Mouse (Mus musculus) left cerebral cortex, postnatal 14 days (tissue): ENCODE data around the gene Polg2. TPM values are rescaled to one million over a fixed set of nuclear protein-coding genes. Genes with fewer than 3 reads are reported as not detected.
"Not testable (repeated sequence)": the region's sequence is repeated elsewhere in the genome, so short reads cannot be mapped to it uniquely, and the experiment has no call there.

Experiments
- DNase-seq, 2 experiments: peaks; one replicate each; pipeline ENCODE4 v3.0.0; 2021 to 2022; ENCODE audit warnings: low spot score in 2 of 2, mixed read lengths in 1 of 2
- intact Hi-C: fragments of 180-260 bp; cut with DNase I; formaldehyde crosslinking; loops from one replicate; pipeline ENCODE4 v1.15.1; 2025
- total RNA-seq, 2 experiments: library from RNA; stranded (reverse); gene quantifications; 2 replicates each; pipeline ENCODE4 v1.2.3; 2021

The Polg2 gene
- total RNA-seq, 2 experiments from 2014 or later: 3.6 to 4.3 TPM

GRCm38 (mm10) chr11:106795679-106796078, 16.3 kb upstream of the Polg2 start:
- no peak for DNase-seq
- intact Hi-C loops: no loop called here

GRCm38 (mm10) chr11:106793846-106794245, 14.5 kb upstream of the Polg2 start:
- intact Hi-C loops: no loop called here
- no peak for DNase-seq

- intact Hi-C loops: loop anchor here (10.0 kb wide), 1 partner anchor 535 kb away; the partner anchor contains the start of genes Ftsj3 and Psmc5
- DNase-seq: no peak
These were observed 10.3 kb upstream of the Polg2 start for GRCm38 (mm10) chr11:106789649-106790048.

GRCm38 (mm10) chr11:106788775-106789459, 9.6 kb upstream of the Polg2 start, which contains the start of the genes Ddx5 and Cep95:
TSS of gene Ddx5 (minus strand) at chr11:106789185.
TSS of gene Cep95 (plus strand) at chr11:106789252.
- DNase-seq: peak; percentile 95 to 98
- intact Hi-C loops: loop anchor here (10.0 kb wide), 1 partner anchor 534 kb away; the partner anchor contains the start of genes Ftsj3 and Psmc5

- intact Hi-C loops: loop anchor here (10.0 kb wide), 1 partner anchor 533 kb away; the partner anchor contains the start of genes Ftsj3 and Psmc5
- peak; percentile 98 to 99 for DNase-seq
These were observed 8.9 kb upstream of the Polg2 start for GRCm38 (mm10) chr11:106788026-106788774.

- peak; percentile 88 to 91 for DNase-seq
- intact Hi-C loops: loop anchor here (10.0 kb wide), 1 partner anchor 533 kb away; the partner anchor contains the start of genes Ftsj3 and Psmc5
These were observed 8.0 kb upstream of the Polg2 start for GRCm38 (mm10) chr11:106787131-106788025.

- no peak for DNase-seq
- intact Hi-C loops: loop anchor here (10.0 kb wide), 1 partner anchor 530 kb away; the partner anchor contains the start of genes Ftsj3 and Psmc5
These were observed 5.7 kb upstream of the Polg2 start for GRCm38 (mm10) chr11:106785043-106785442.

- no peak for DNase-seq
- intact Hi-C loops: loop anchor here (10.0 kb wide), 1 partner anchor 530 kb away; the partner anchor contains the start of genes Ftsj3 and Psmc5
These were observed 5.1 kb upstream of the Polg2 start for GRCm38 (mm10) chr11:106784476-106784875.

GRCm38 (mm10) chr11:106782841-106783764, 3.8 kb upstream of the Polg2 start:
- intact Hi-C loops: loop anchor here (10.0 kb wide), 1 partner anchor 528 kb away; the partner anchor contains the start of genes Ftsj3 and Psmc5
- DNase-seq: no peak

GRCm38 (mm10) chr11:106782271-106782670, 2.9 kb upstream of the Polg2 start:
- not testable (repeated sequence) for DNase-seq
- intact Hi-C loops: loop anchor here (10.0 kb wide), 1 partner anchor 527 kb away; the partner anchor contains the start of genes Ftsj3 and Psmc5

- intact Hi-C loops: loop anchor here (10.0 kb wide), 1 partner anchor 526 kb away; the partner anchor contains the start of genes Ftsj3 and Psmc5
- no peak for DNase-seq
These were observed 1.4 kb upstream of the Polg2 start for GRCm38 (mm10) chr11:106780590-106781220.

- no peak for DNase-seq
- intact Hi-C loops: loop anchor here (10.0 kb wide), 1 partner anchor 525 kb away; the partner anchor contains the start of genes Ftsj3 and Psmc5
These were observed 720 bp upstream of the Polg2 start for GRCm38 (mm10) chr11:106780089-106780425.

GRCm38 (mm10) chr11:106778589-106779387, 549 bp downstream of the Polg2 start:
- no peak for DNase-seq
- intact Hi-C loops: no loop called here

GRCm38 (mm10) chr11:106778132-106778531, 1.2 kb downstream of the Polg2 start:
- intact Hi-C loops: no loop called here
- no peak for DNase-seq

- intact Hi-C loops: no loop called here
- no peak for DNase-seq
These were observed 1.9 kb downstream of the Polg2 start for GRCm38 (mm10) chr11:106777395-106777794.

- DNase-seq: no peak
- intact Hi-C loops: no loop called here
These were observed 2.4 kb downstream of the Polg2 start for GRCm38 (mm10) chr11:106776960-106777359.

GRCm38 (mm10) chr11:106773061-106773460, 6.3 kb downstream of the Polg2 start:
- intact Hi-C loops: no loop called here
- DNase-seq: no peak
